Mouse (Mus musculus) liver, adult 2 months (tissue): Measurements from ENCODE around the gene Grik3. TPM values are rescaled to one million over a fixed set of nuclear protein-coding genes. Genes with fewer than 3 reads are reported as not detected.

Source experiments
- DNase-seq: peaks from one replicate; pipeline ENCODE4 v3.0.0-alpha.2; 2011; ENCODE audit warnings: low read depth, low spot score; ENCODE audit errors: extremely low read depth
- H3K27ac ChIP-seq: fragments of 200-500 bp; replicated peaks from 2 replicates; pipeline ENCODE4 v1.5.1; 2012; ENCODE audit warnings: low read depth, mild to moderate bottlenecking, control low read depth, inconsistent platforms, low read length; ENCODE audit not compliant: insufficient read depth
- H3K27me3 ChIP-seq: fragments of 200-500 bp; 2 replicates; pipeline ENCODE4 v1.6.1; 2012; ENCODE audit warnings: mild to moderate bottlenecking, moderate library complexity, low read length, inconsistent platforms; ENCODE audit not compliant: control insufficient read depth, insufficient read depth
- H3K36me3 ChIP-seq: fragments of 200-500 bp; 2 replicates; pipeline ENCODE4 v1.6.1; 2012; ENCODE audit warnings: low read length, inconsistent platforms; ENCODE audit not compliant: control insufficient read depth, insufficient read depth
- H3K4me1 ChIP-seq: fragments of 200-500 bp; 2 replicates; pipeline ENCODE4 v1.6.1; 2011; ENCODE audit warnings: low read length; ENCODE audit not compliant: control insufficient read depth, insufficient read depth
- H3K4me3 ChIP-seq: fragments of 200-500 bp; 2 replicates; pipeline ENCODE4 v1.5.1; 2011; ENCODE audit warnings: low read depth, mild to moderate bottlenecking, control low read depth, low read length, moderate library complexity; ENCODE audit not compliant: insufficient read depth
- H3K79me2 ChIP-seq: fragments of 200-500 bp; 2 replicates; pipeline ENCODE4 v1.6.1; 2012; ENCODE audit warnings: inconsistent platforms, mild to moderate bottlenecking, low read length, moderate library complexity; ENCODE audit not compliant: control insufficient read depth, insufficient read depth
- H3K9ac ChIP-seq: fragments of 200-500 bp; 2 replicates; pipeline ENCODE4 v1.6.1; 2012; ENCODE audit warnings: low read depth, mild to moderate bottlenecking, control low read depth, inconsistent platforms, low read length
- CTCF ChIP-seq: fragments of 200-500 bp; IDR thresholded peaks from 2 replicates; pipeline ENCODE4 v1.5.1; 2011; ENCODE audit warnings: low read depth, low read length, control low read depth
- POLR2A ChIP-seq: fragments of 200-500 bp; IDR thresholded peaks from 2 replicates; pipeline ENCODE4 v1.6.1; 2011; ENCODE audit warnings: low read length, control low read depth; ENCODE audit not compliant: insufficient read depth; ENCODE audit errors: extremely low read depth
- WGBS: fragments of 180-500 bp; shearing (Covaris S2); methylation state at CpG from one replicate; pipeline ENCODE4 v1.1.7; 2018; 5-methylcytosine and 5-hydroxymethylcytosine counted together
- polyA plus RNA-seq: library from polyadenylated mRNA; depleted of rRNA; stranded (reverse); fragments of >200 nt; gene quantifications from 2 replicates; pipeline ENCODE4 v1.2.3, GENCODE M21; 2012
- total RNA-seq: library from RNA; depleted of rRNA; stranded (reverse); fragments of >200 nt; gene quantifications from 2 replicates; pipeline ENCODE4 v1.2.3, GENCODE M21; 2014

The Grik3 gene
- total and polyA plus RNA-seq, 2 experiments: 0.04 TPM; not detected in 1

DNA sequence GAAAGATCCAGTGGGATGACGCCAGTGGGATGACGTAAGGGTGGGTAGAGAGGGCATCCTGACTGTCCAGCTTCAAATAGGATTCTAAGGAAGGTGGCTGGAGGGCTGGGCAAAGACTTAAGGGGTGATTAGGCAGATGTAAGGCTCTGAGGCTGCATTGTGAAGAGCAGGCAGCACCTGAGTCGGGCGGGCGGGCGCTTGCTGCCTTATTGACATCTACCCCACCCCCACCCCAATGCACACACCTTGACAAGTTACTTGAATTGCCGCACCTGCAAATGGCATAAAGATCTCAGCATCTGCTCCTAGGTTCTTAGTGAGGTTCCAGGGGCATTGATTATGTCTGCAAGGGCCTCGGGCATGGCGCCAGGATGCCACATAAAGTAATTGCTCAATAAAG is 43.5 kb downstream of the Grik3 start:
- H3K36me3 ChIP-seq: no peaks in the 10 kb centered on the region
- H3K4me1 ChIP-seq: no peaks in the 10 kb centered on the region
- no peak overlapping the region for H3K9ac ChIP-seq
- 33% methylated on average over 9 of the region's 9 CpGs for WGBS
- DNase-seq: no peak
- no peak overlapping the region for H3K27ac ChIP-seq
- H3K27me3 ChIP-seq: no peaks in the 10 kb centered on the region
- no peaks in the 10 kb centered on the region for H3K79me2 ChIP-seq
- no peak overlapping the region for H3K4me3 ChIP-seq
- TF ChIP-seq POLR2A (no peak), CTCF (no peak)

DNA sequence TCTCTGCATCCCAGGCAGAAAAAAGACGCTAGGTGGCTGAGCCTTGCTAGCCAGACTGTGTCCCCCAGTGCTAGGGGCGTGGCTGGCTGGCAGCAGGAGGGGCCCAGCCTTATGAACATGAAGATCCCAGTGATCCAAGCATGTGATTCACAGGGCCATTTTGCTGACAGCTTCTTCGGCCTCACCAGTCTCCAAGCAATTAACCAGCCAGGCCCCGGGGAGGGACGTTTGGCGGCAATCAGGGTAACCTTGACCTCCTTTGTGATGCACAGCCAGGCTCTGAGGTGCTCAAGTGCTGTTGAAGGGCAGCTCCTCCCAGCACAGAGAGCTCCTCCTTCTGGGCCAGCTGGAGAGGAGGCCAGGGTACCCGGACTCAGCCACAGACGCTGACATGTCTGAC is 43.9 kb downstream of the Grik3 start:
- H3K79me2 ChIP-seq: no peaks in the 10 kb centered on the region
- WGBS: 9% methylated on average over 8 of the region's 8 CpGs
- H3K27me3 ChIP-seq: no peaks in the 10 kb centered on the region
- H3K36me3 ChIP-seq: no peaks in the 10 kb centered on the region
- no peak for DNase-seq
- H3K9ac ChIP-seq: no peak overlapping the region
- H3K27ac ChIP-seq: no peak overlapping the region
- no peaks in the 10 kb centered on the region for H3K4me1 ChIP-seq
- no peak for TF ChIP-seq CTCF
- TF ChIP-seq POLR2A: no peak
- H3K4me3 ChIP-seq: no peak overlapping the region

DNA sequence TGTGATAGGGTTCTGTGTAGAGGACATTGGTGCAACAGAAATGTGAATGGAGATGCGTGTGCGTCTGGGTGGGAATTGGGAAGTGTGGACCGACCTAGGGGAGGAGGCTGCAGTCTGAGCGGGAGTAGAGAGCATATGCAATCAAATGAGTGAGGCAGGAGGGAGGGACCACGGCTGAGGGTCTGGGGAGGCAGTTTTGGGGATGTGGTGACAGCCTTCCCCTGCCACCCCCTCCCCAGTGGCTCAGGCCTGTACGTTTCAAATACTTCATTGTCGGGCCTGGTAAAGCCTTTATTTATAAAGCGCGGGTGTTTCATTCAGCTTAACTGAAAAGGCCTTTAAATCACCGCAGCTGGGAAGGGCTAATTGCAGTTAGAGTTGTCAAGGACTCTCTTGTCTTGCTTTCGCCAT is 44.5 kb downstream of the Grik3 start:
- Histone ChIP-seq H3K9ac (no peak overlapping the region), H3K27ac (no peak overlapping the region), H3K36me3 (no peaks in the 10 kb centered on the region), H3K4me1 (no peaks in the 10 kb centered on the region), H3K27me3 (no peaks in the 10 kb centered on the region), H3K4me3 (no peak overlapping the region), H3K79me2 (no peaks in the 10 kb centered on the region)
- no peak for TF ChIP-seq CTCF
- no peak for TF ChIP-seq POLR2A
- WGBS: 30% methylated on average over 11 of the region's 11 CpGs
- DNase-seq: no peak

DNA sequence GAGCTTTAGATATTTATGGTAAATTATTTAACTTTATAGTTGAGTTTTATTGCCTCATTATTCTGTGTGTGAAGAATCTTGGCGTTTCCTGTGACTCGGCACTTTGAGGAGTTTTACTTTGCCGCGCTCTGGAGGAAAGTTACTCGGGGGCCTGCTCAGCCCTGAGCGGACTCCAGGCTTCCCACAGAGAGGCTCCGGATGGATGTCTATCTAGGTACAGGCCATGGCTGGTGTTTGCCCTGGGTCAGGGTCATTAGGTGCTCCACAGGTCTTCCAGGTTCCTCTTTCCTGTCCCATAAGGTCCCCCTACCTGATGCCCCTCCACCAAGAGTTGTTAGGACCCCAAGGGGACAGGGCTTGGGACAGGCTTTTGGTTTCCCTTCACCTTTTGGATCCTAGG is 45.0 kb downstream of the Grik3 start:
- TF ChIP-seq CTCF (no peak), POLR2A (no peak)
- WGBS: 35% methylated on average over 7 of the region's 7 CpGs
- no peak for DNase-seq
- Histone ChIP-seq H3K27ac (no peak overlapping the region), H3K27me3 (no peaks in the 10 kb centered on the region), H3K4me1 (no peaks in the 10 kb centered on the region), H3K9ac (no peak overlapping the region), H3K36me3 (no peaks in the 10 kb centered on the region), H3K79me2 (no peaks in the 10 kb centered on the region), H3K4me3 (no peak overlapping the region)

DNA sequence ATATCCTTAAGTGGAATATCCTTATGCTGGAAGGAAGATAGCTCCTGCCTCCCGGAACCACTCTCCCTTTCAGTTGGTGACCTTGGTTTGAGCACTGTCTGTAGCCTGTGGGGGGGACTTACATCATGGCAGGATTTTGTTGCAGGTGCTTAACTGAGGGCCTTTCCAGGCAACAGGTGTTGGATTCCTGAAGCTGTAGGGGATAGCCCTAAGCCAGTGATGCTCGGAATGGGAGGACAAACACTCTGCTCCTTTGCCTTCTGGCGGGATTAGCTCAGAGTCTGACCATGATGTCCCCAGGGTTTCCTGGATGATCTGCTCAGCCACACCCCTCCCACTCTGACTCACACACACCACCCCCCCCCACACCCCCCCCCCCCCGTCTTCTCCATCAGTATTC is 45.5 kb downstream of the Grik3 start:
- WGBS: 31% methylated on average over 4 of the region's 4 CpGs
- H3K27ac ChIP-seq: no peak overlapping the region
- no peak overlapping the region for H3K9ac ChIP-seq
- H3K27me3 ChIP-seq: no peaks in the 10 kb centered on the region
- TF ChIP-seq POLR2A: no peak
- TF ChIP-seq CTCF: no peak
- no peak for DNase-seq
- H3K4me3 ChIP-seq: no peak overlapping the region
- H3K79me2 ChIP-seq: no peaks in the 10 kb centered on the region
- H3K36me3 ChIP-seq: no peaks in the 10 kb centered on the region
- no peaks in the 10 kb centered on the region for H3K4me1 ChIP-seq

DNA sequence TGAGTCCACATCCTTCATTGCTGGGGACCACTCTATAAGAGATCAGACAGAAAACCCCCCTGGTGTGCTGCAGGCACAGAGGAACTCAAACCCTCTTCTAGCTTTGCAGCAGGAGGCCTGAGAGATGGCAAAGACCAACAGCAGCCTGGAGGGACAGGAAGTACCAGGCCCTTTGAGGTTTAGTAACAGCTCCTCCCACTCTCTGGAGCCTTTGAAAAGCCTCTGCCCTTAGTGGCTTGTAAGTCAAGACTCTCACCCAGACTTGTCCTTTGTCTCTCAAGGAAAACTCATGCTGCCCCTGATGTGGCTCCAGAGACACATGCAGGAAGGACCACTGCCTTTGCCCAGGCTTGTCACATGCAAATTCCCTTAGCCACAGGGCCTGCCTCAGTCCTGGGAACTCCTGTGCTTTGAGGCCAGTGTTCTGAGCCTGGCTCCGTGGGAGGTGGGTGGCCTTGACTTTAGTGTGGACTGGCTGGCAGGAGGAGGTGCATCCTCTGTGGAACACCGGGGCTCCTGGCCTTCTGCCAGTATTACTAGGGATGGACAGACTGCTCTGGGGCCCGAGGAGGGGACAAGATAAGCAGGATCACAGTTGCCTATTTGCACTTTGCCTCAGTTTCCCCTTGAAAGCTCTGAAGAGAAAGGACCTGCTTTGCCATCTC is 47.9 kb downstream of the Grik3 start:
- no peak overlapping the region for H3K9ac ChIP-seq
- H3K27ac ChIP-seq: no peak overlapping the region
- H3K36me3 ChIP-seq: no peaks in the 10 kb centered on the region
- TF ChIP-seq POLR2A (no peak), CTCF (no peak)
- no peaks in the 10 kb centered on the region for H3K79me2 ChIP-seq
- no peaks in the 10 kb centered on the region for H3K4me1 ChIP-seq
- 16% methylated on average over 3 of the region's 3 CpGs for WGBS
- no peak overlapping the region for H3K4me3 ChIP-seq
- no peak for DNase-seq
- H3K27me3 ChIP-seq: no peaks in the 10 kb centered on the region
